Mouse (Mus musculus): ENCODE measurements at regions not wholly inside any gene's neighbourhood (a gene's known extent, or its start where the extent isn't known, plus 50 kb on each side); places are given as distances from the start of the nearest gene placed in this dataset.

- DNase-seq (ENCODE audit: low read depth), result no peak
These were observed 61.8 kb downstream of the Adcyap1 start for GRCm38 (mm10) chr17:93260366-93261205.

GRCm38 (mm10) chr17:93261206-93261504, 62.3 kb downstream of the Adcyap1 start:
- DNase-seq (ENCODE audit: low read depth), result no peak

GRCm38 (mm10) chr17:93306121-93306520, 107.3 kb downstream of the Adcyap1 start:
- no peak for DNase-seq (ENCODE audit: low read depth)

GRCm38 (mm10) chr17:93312139-93312538, 113.3 kb downstream of the Adcyap1 start:
- no peak for DNase-seq (ENCODE audit: low read depth)

GRCm38 (mm10) chr17:93312640-93313309, 114.0 kb downstream of the Adcyap1 start:
- no peak for DNase-seq (ENCODE audit: low read depth)

- DNase-seq (ENCODE audit: low read depth), result no peak
These were observed 114.5 kb downstream of the Adcyap1 start for GRCm38 (mm10) chr17:93313310-93313688.

- DNase-seq (ENCODE audit: low read depth), result no peak
These were observed 115.3 kb downstream of the Adcyap1 start for GRCm38 (mm10) chr17:93314144-93314543.

GRCm38 (mm10) chr17:93321482-93321881, 122.7 kb downstream of the Adcyap1 start:
- DNase-seq (ENCODE audit: low read depth), result peak; percentile 40

- DNase-seq (ENCODE audit: low read depth), result no peak
These were observed 138.8 kb downstream of the Adcyap1 start for GRCm38 (mm10) chr17:93337576-93337975.

- no peak for DNase-seq (ENCODE audit: low read depth)
These were observed 156.4 kb downstream of the Adcyap1 start for GRCm38 (mm10) chr17:93355238-93355637.

GRCm38 (mm10) chr17:93362926-93363325, 164.1 kb downstream of the Adcyap1 start:
- no peak for DNase-seq (ENCODE audit: low read depth)

- DNase-seq (ENCODE audit: low read depth), result no peak
These were observed 178.8 kb downstream of the Adcyap1 start for GRCm38 (mm10) chr17:93377453-93378091.

- DNase-seq (ENCODE audit: low read depth), result peak; percentile 80
These were observed 181.1 kb downstream of the Adcyap1 start for GRCm38 (mm10) chr17:93379789-93380398.

GRCm38 (mm10) chr17:93390256-93390655, 191.4 kb downstream of the Adcyap1 start:
- DNase-seq (ENCODE audit: low read depth), result no peak

- no peak for DNase-seq (ENCODE audit: low read depth)
These were observed 210.5 kb downstream of the Adcyap1 start for GRCm38 (mm10) chr17:93409329-93409728.

Measured in NIH3T3 (cell line).